Mouse (Mus musculus) left cerebral cortex, postnatal 36 days (tissue): Measurements from ENCODE around the gene Hist2h2aa1. TPM values are rescaled to one million over a fixed set of nuclear protein-coding genes. Genes with fewer than 3 reads are reported as not detected.
"Not testable (repeated sequence)": the region's sequence is repeated elsewhere in the genome, so short reads cannot be mapped to it uniquely, and the experiment has no call there.

ENCODE experiments used
- DNase-seq, 2 experiments: peaks; one replicate each; pipeline ENCODE4 v3.0.0; 2021 to 2022; ENCODE audit warnings: low spot score in 2 of 2, mixed read lengths in 1 of 2
- intact Hi-C: fragments of 180-260 bp; cut with DNase I; formaldehyde crosslinking; loops from one replicate; pipeline ENCODE4 v1.15.1; 2025
- total RNA-seq, 2 experiments: library from RNA; stranded (reverse); gene quantifications; 2 replicates each; pipeline ENCODE4 v1.2.3; 2021

Gene Hist2h2aa1
- total RNA-seq, 2 experiments from 2014 or later: 6.3 to 10.1 TPM

- no peak for DNase-seq
- intact Hi-C loops: no loop called here
Observed at GRCm38 (mm10) chr3:96226695-96227648, 18.3 kb upstream of the Hist2h2aa1 start.

GRCm38 (mm10) chr3:96228828-96229227, 16.5 kb upstream of the Hist2h2aa1 start:
- no peak for DNase-seq
- intact Hi-C loops: no loop called here

GRCm38 (mm10) chr3:96230404-96230803, 14.9 kb upstream of the Hist2h2aa1 start:
- intact Hi-C loops: no loop called here
- DNase-seq: no peak

GRCm38 (mm10) chr3:96230910-96231757, 14.2 kb upstream of the Hist2h2aa1 start:
- intact Hi-C loops: no loop called here
- DNase-seq: no peak

- intact Hi-C loops: no loop called here
- no peak for DNase-seq
Observed at GRCm38 (mm10) chr3:96231758-96232120, 13.6 kb upstream of the Hist2h2aa1 start.

- intact Hi-C loops: no loop called here
- DNase-seq: no peak
Observed at GRCm38 (mm10) chr3:96234914-96235313, 10.4 kb upstream of the Hist2h2aa1 start.

GRCm38 (mm10) chr3:96235836-96236235, 9.5 kb upstream of the Hist2h2aa1 start:
- DNase-seq: no peak
- intact Hi-C loops: no loop called here

- intact Hi-C loops: no loop called here
- no peak for DNase-seq
Observed at GRCm38 (mm10) chr3:96236834-96237334, 8.4 kb upstream of the Hist2h2aa1 start.

GRCm38 (mm10) chr3:96237335-96237903, 7.9 kb upstream of the Hist2h2aa1 start:
- intact Hi-C loops: no loop called here

GRCm38 (mm10) chr3:96237904-96238511, 7.3 kb upstream of the Hist2h2aa1 start:
- no peak for DNase-seq
- intact Hi-C loops: no loop called here

More at GRCm38 (mm10) chr3:96237335-96237903, 7.9 kb upstream of the Hist2h2aa1 start:
- DNase-seq: no peak

GRCm38 (mm10) chr3:96238954-96239793, 6.1 kb upstream of the Hist2h2aa1 start, which contains the start of gene Hist2h3c2:
Gene Hist2h3c2, minus strand, starts transcription at chr3:96239127.
- DNase-seq: peak; percentile 45 to 66
- intact Hi-C loops: not testable (repeated sequence)

GRCm38 (mm10) chr3:96239949-96240798, 5.1 kb upstream of the Hist2h2aa1 start, which contains the start of gene Hist2h2aa2:
Gene Hist2h2aa2, minus strand, starts transcription at chr3:96240276.
- intact Hi-C loops: not testable (repeated sequence)
- peak; percentile 97 to 99 for DNase-seq

GRCm38 (mm10) chr3:96240799-96241197, 4.5 kb upstream of the Hist2h2aa1 start:
- intact Hi-C loops: no loop called here
- no peak for DNase-seq

GRCm38 (mm10) chr3:96243921-96244572, 1.2 kb upstream of the Hist2h2aa1 start:
- no peak for DNase-seq
- intact Hi-C loops: loop anchor here (2.0 kb wide), 1 partner anchor 23 kb away; the partner anchor contains the start of genes Hist2h2ac and Hist2h2be

- intact Hi-C loops, DNase-seq: not testable (repeated sequence)
Observed at GRCm38 (mm10) chr3:96246018-96246417, 721 bp downstream of the Hist2h2aa1 start.

GRCm38 (mm10) chr3:96246427-96246856, 1.1 kb downstream of the Hist2h2aa1 start, which contains the start of gene Hist2h3c1:
Gene Hist2h3c1, plus strand, starts transcription at chr3:96246685.
- intact Hi-C loops, DNase-seq: not testable (repeated sequence)
